Mouse (Mus musculus) cerebellum, postnatal 4 days (tissue): ENCODE data around the gene Celf1.
"Not testable (repeated sequence)": the region's sequence is repeated elsewhere in the genome, so short reads cannot be mapped to it uniquely, and the experiment has no call there.

Experiments used
- DNase-seq, 2 experiments: peaks; one replicate each; pipeline ENCODE4 v3.0.0; 2022; ENCODE audit warnings: low spot score in 2 of 2, mixed read lengths in 1 of 2

Gene Celf1

GRCm38 (mm10) chr2:91022266-91022665 is 82.1 kb downstream of the Celf1 start:
- not testable (repeated sequence) for DNase-seq

- no peak for DNase-seq
These were observed 82.9 kb downstream of the Celf1 start for GRCm38 (mm10) chr2:91023131-91023530.

- no peak for DNase-seq
These were observed 83.8 kb downstream of the Celf1 start for GRCm38 (mm10) chr2:91023956-91024355.

GRCm38 (mm10) chr2:91025081-91025516 is 84.9 kb downstream of the Celf1 start:
- no peak for DNase-seq

- DNase-seq = no peak
These were observed 86.3 kb downstream of the Celf1 start for GRCm38 (mm10) chr2:91026491-91026890.

- DNase-seq = no peak
These were observed 87.4 kb downstream of the Celf1 start for GRCm38 (mm10) chr2:91027391-91028214.

GRCm38 (mm10) chr2:91031216-91031615 is 91.0 kb downstream of the Celf1 start:
- no peak for DNase-seq

- DNase-seq = no peak
These were observed 92.8 kb downstream of the Celf1 start for GRCm38 (mm10) chr2:91033000-91033399.

GRCm38 (mm10) chr2:91035385-91035784 is 95.2 kb downstream of the Celf1 start, which contains the start of gene Rapsn:
Gene Rapsn (plus strand): TSS chr2:91035620.
- DNase-seq = no peak

GRCm38 (mm10) chr2:91041786-91042185 is 101.6 kb downstream of the Celf1 start:
- DNase-seq = no peak

GRCm38 (mm10) chr2:91042651-91043398 is 102.6 kb downstream of the Celf1 start:
- DNase-seq = no peak

- no peak for DNase-seq
These were observed 104.5 kb downstream of the Celf1 start for GRCm38 (mm10) chr2:91044727-91045126.

GRCm38 (mm10) chr2:91045805-91046204 is 105.6 kb downstream of the Celf1 start:
- DNase-seq = not testable (repeated sequence)

- DNase-seq = no peak
These were observed 107.2 kb downstream of the Celf1 start for GRCm38 (mm10) chr2:91047359-91047758.

- no peak for DNase-seq
These were observed 111.7 kb downstream of the Celf1 start for GRCm38 (mm10) chr2:91051917-91052316.

- no peak for DNase-seq
These were observed 112.6 kb downstream of the Celf1 start for GRCm38 (mm10) chr2:91052752-91053151.

GRCm38 (mm10) chr2:91053181-91053933 is 113.2 kb downstream of the Celf1 start:
- no peak for DNase-seq

- peak; percentile 93 to 97 for DNase-seq
These were observed 113.8 kb downstream of the Celf1 start, which contains the start of gene Psmc3 for GRCm38 (mm10) chr2:91053934-91054382. Gene Psmc3 (plus strand): TSS chr2:91054009.

GRCm38 (mm10) chr2:91058435-91058834 is 118.3 kb downstream of the Celf1 start:
- DNase-seq = no peak

GRCm38 (mm10) chr2:91059376-91059775 is 119.2 kb downstream of the Celf1 start:
- no peak for DNase-seq

GRCm38 (mm10) chr2:91060544-91061355 is 120.6 kb downstream of the Celf1 start:
- DNase-seq = peak in 1 of 2 experiments; percentile 31
